Comparison of ENCODE assay signal across 8 mouse cellular contexts in genomic region chr19:43752489-43753225, GRCm38 (mm10). TPM values are rescaled to one million over a fixed set of nuclear protein-coding genes. Genes with fewer than 3 reads are reported as not detected.
A peak's percentile ranks its signal among the peaks of the same experiment; 100 is the strongest.
DNase-seq lines count a peak whose midpoint lies in the region; ATAC-seq lines count a peak whose summit lies in the region.

Cutc (plus strand) TSS chr19:43752996.
Cox15 (minus strand) TSS chr19:43753000.

- no peaks in the 10 kb centered on the region for H3K4me1 ChIP-seq in hindbrain, embryonic 11.5 days (replicated peaks; ENCODE audit: control insufficient read depth, insufficient read depth, low read length)

- H3K9ac ChIP-seq in hindbrain, embryonic 11.5 days (ENCODE audit: low read depth, low read length), result peak within 1 kb of the TSS; percentile 73

- no peaks in the 10 kb centered on the region for H3K9me3 ChIP-seq in hindbrain, embryonic 11.5 days (ENCODE audit: control insufficient read depth, low read length)

- no peaks in the 10 kb centered on the region for H3K27me3 ChIP-seq in hindbrain, embryonic 11.5 days (ENCODE audit: control insufficient read depth, insufficient read depth, low read length)

- H3K4me2 ChIP-seq in hindbrain, embryonic 11.5 days (replicated peaks; ENCODE audit: low read depth, low read length), result peak within 1 kb of the TSS; percentile 34

- H3K4me3 ChIP-seq in hindbrain, embryonic 11.5 days (ENCODE audit: low read depth, low read length), result peak within 1 kb of the TSS; percentile 47

- WGBS in hindbrain, embryonic 11.5 days, result under 1% methylated on average over 55 of the region's 62 CpGs

- no peaks in the 10 kb centered on the region for H3K36me3 ChIP-seq in hindbrain, embryonic 11.5 days (ENCODE audit: control insufficient read depth, insufficient read depth, low read length)

- H3K27ac ChIP-seq in hindbrain, embryonic 11.5 days (ENCODE audit: low read depth, low read length), result peak within 1 kb of the TSS; percentile 91

- peak; percentile 98 for DNase-seq in Muller cell, postnatal 12 days (ENCODE audit: inconsistent ontology term)
- peak; percentile 95 for DNase-seq in cerebellum, adult 9-11 months
- DNase-seq in frontal cortex, adult 2 months (ENCODE audit: extremely low spot score in 1 of 2, low spot score in 1 of 2), result peak; percentile 92 to 97
- DNase-seq in hindbrain, embryonic 11.5 days (ENCODE audit: low spot score), result peak; percentile 99
- peak; percentile 97 to 98 for DNase-seq in layer of hippocampus, postnatal 10 days (ENCODE audit: low spot score in 2 of 2)
- peak; percentile 97 for DNase-seq in lung, postnatal 10 days
- DNase-seq in ovary, postnatal 36 days (ENCODE audit: low spot score), result peak; percentile 97
- DNase-seq in thymus, postnatal 25 days, result peak; percentile 99

- peak; percentile 92 for ATAC-seq in hindbrain, embryonic 11.5 days (ENCODE audit: low FRiP score)

RNA-seq across cellular contexts. Expression of gene Cutc, which starts in this region (rescaled TPM):
- polyA plus RNA-seq in frontal cortex, adult 2 months (2012; rRNA removed), result 8.1 and 8.7 TPM in 2 replicates
- polyA plus RNA-seq in hindbrain, embryonic 11.5 days (2014; fragmentation: Nextera tagmentation; extraction: Ambion mirVana), result 13.9 and 14.5 TPM in 2 replicates
- 1 to 10 TPM; 5.3 to 6.2 TPM for total RNA-seq in layer of hippocampus, postnatal 10 days (2021)

RNA-seq across cellular contexts. Expression of gene Cox15, which starts in this region (rescaled TPM):
- polyA plus RNA-seq in frontal cortex, adult 2 months (2012; rRNA removed), result 15.0 and 15.4 TPM in 2 replicates
- 9.3 and 12.9 TPM in 2 replicates for polyA plus RNA-seq in hindbrain, embryonic 11.5 days (2014; fragmentation: Nextera tagmentation; extraction: Ambion mirVana)
- total RNA-seq in layer of hippocampus, postnatal 10 days (2021), result 10 to 100 TPM; 17.9 to 20.6 TPM

Comparison
In these comparisons a context has a peak if more than half of its experiments do, and no peak if none do; other contexts are left out.
1. Peak in every context shown above with its lines: DNase-seq, ATAC-seq, H3K4me3 ChIP-seq and H3K27ac ChIP-seq.